Mouse (Mus musculus): ENCODE measurements around the gene Gm21800.
"Not testable (repeated sequence)": the region's sequence is repeated elsewhere in the genome, so short reads cannot be mapped to it uniquely, and the experiment has no call there.

Gm21800 gene

GRCm38 (mm10) chrY:41406198-41406597 is at the start of gene Gm21800:
Gene Gm21800, plus strand, starts transcription at chrY:41406498.
- DNase-seq (ENCODE audit: low spot score in 2 of 2) = not testable (repeated sequence)
